Mouse (Mus musculus): Measurements from ENCODE around the gene Mfap1b.

DNA sequence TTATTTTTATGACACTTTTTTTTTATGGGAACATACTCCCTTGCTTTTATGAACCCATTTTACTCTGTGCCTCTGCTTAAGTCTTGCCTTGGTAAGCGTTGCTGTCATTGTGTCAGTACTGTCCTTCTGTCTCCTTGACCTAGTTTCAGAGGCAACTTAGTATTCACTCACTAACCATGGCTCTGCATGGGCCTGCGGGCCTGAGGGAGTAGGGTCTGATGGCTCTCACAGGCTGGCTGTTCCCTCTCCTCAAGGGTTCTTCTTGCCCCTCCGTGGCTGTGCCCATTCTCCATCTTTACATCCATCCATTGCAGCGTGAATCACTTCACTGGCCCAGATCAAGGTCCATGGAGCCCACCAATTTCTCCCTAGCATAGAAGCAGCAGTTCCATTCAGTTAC lies 27.4 kb downstream of the Mfap1b start:
- TF ChIP-seq GATA1 (IDR thresholded peaks at IDR 0.05; ENCODE audit: low read length), result no peak
- no peak for TF ChIP-seq TAL1 (IDR thresholded peaks at IDR 0.05; ENCODE audit: low read length)

Measured in erythroblast, embryonic 14.5 days (primary cell).